ENCODE assay signal across 31 mouse cellular contexts in the genomic region with DNA sequence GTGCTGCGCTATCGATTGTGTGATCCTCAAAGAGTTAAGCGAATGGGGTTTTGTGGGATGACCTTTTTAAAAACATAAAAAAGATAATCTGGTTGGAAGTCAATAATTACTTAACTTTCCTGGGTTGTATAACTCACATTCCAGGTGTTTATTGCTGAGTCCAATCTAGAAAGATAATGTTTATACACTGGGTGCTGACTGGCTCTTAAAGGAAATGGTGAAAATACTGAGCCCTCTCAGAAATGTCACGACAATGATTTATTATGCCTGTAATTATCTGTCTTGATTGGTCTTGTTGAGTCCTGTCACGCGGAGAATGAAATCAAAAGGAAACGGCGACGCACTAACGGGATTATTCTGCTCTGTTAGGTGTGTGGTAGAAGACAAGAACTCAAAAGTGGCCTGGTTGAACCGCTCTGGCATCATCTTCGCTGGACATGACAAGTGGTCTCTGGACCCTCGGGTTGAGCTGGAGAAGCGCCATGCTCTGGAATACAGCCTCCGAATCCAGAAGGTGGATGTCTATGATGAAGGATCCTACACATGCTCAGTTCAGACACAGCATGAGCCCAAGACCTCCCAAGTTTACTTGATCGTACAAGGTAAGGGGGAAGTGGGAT.
DNase-seq lines count a peak whose midpoint lies in the region; ATAC-seq and TF ChIP-seq lines count a peak whose summit lies in the region.
"Had no signal": no experiment of that assay in that cellular context is flagged by ENCODE, and none has a peak within 500 bp of the region (broad histone marks: within the 10 kb centered on the region; RNA-seq: fewer than 3 reads in every experiment).

No protein-coding gene starts in this region.

- H3K4me1 ChIP-seq in limb, embryonic 14.5 days (ENCODE audit: control insufficient read depth, insufficient read depth, low read length) = no peaks in the 10 kb centered on the region
- H3K4me1 ChIP-seq in limb, embryonic 10.5 days = no peaks in the 10 kb centered on the region
- H3K4me1 ChIP-seq in intestine, embryonic 16.5 days (ENCODE audit: control insufficient read depth, insufficient read depth, low read length) = no peaks in the 10 kb centered on the region
- H3K4me1 ChIP-seq: embryonic facial prominence, embryonic 13.5 days; forebrain, embryonic 15.5 days; heart, embryonic 13.5 days; hindbrain, embryonic 10.5 days; hindbrain, embryonic 15.5 days; limb, embryonic 12.5 days; liver, embryonic 12.5 days; neural tube, embryonic 13.5 days had no signal

- no peak overlapping the region for H3K9ac ChIP-seq in limb, embryonic 14.5 days (ENCODE audit: low read depth, low read length, severe bottlenecking)
- H3K9ac ChIP-seq in intestine, embryonic 16.5 days (ENCODE audit: low read depth, low read length) = no peak overlapping the region
- H3K9ac ChIP-seq: embryonic facial prominence, embryonic 13.5 days; forebrain, embryonic 15.5 days; heart, embryonic 13.5 days; hindbrain, embryonic 15.5 days; limb, embryonic 12.5 days; liver, embryonic 12.5 days; liver, postnatal 0 days; neural tube, embryonic 13.5 days had no signal

- no peaks in the 10 kb centered on the region for H3K9me3 ChIP-seq in limb, embryonic 14.5 days (ENCODE audit: control insufficient read depth, low read length)
- no peaks in the 10 kb centered on the region for H3K9me3 ChIP-seq in limb, embryonic 10.5 days (replicated peaks)
- no peaks in the 10 kb centered on the region for H3K9me3 ChIP-seq in intestine, embryonic 16.5 days (ENCODE audit: control insufficient read depth, low read length)
- H3K9me3 ChIP-seq: embryonic facial prominence, embryonic 13.5 days; forebrain, embryonic 10.5 days; forebrain, embryonic 15.5 days; heart, embryonic 13.5 days; hindbrain, embryonic 10.5 days; hindbrain, embryonic 15.5 days; limb, embryonic 12.5 days; liver, embryonic 12.5 days; neural tube, embryonic 13.5 days had no signal

- WGBS in limb, embryonic 14.5 days = 88% methylated on average over 16 of the region's 16 CpGs
- 86% methylated on average over 16 of the region's 16 CpGs for WGBS in limb, embryonic 10.5 days
- WGBS in intestine, embryonic 16.5 days = 59% methylated on average over 16 of the region's 16 CpGs

- H3K4me3 ChIP-seq in limb, embryonic 14.5 days (replicated peaks; ENCODE audit: low read length) = no peak overlapping the region
- H3K4me3 ChIP-seq in limb, embryonic 10.5 days = no peak overlapping the region
- no peak overlapping the region for H3K4me3 ChIP-seq in intestine, embryonic 16.5 days (ENCODE audit: low read length)
- H3K4me3 ChIP-seq: embryonic facial prominence, embryonic 13.5 days; forebrain, embryonic 10.5 days; forebrain, embryonic 15.5 days; heart, embryonic 13.5 days; hindbrain, embryonic 10.5 days; hindbrain, embryonic 15.5 days; limb, embryonic 12.5 days; liver, embryonic 12.5 days; neural tube, embryonic 13.5 days had no signal

- H3K27ac ChIP-seq in limb, embryonic 14.5 days (replicated peaks; ENCODE audit: low read depth, low read length) = no peak overlapping the region
- no peak overlapping the region for H3K27ac ChIP-seq in limb, embryonic 10.5 days
- H3K27ac ChIP-seq in intestine, embryonic 16.5 days (ENCODE audit: low read length) = no peak overlapping the region
- H3K27ac ChIP-seq: embryonic facial prominence, embryonic 13.5 days; forebrain, embryonic 10.5 days; forebrain, embryonic 15.5 days; heart, embryonic 13.5 days; hindbrain, embryonic 10.5 days; hindbrain, embryonic 15.5 days; limb, embryonic 12.5 days; liver, embryonic 12.5 days; neural tube, embryonic 13.5 days had no signal

- no peaks in the 10 kb centered on the region for H3K27me3 ChIP-seq in limb, embryonic 14.5 days (ENCODE audit: control insufficient read depth, insufficient read depth, low read length)
- H3K27me3 ChIP-seq in limb, embryonic 10.5 days (ENCODE audit: low read depth, poor library complexity, severe bottlenecking) = no peaks in the 10 kb centered on the region
- H3K27me3 ChIP-seq in intestine, embryonic 16.5 days (replicated peaks; ENCODE audit: control insufficient read depth, insufficient read depth, low read length) = no peaks in the 10 kb centered on the region
- H3K27me3 ChIP-seq: embryonic facial prominence, embryonic 13.5 days; forebrain, embryonic 15.5 days; heart, embryonic 13.5 days; hindbrain, embryonic 15.5 days; limb, embryonic 12.5 days; liver, embryonic 12.5 days; neural tube, embryonic 13.5 days had no signal

- no peak for ATAC-seq in limb, embryonic 14.5 days (ENCODE audit: low FRiP score, low read depth)
- peak; percentile 98 for ATAC-seq in intestine, embryonic 16.5 days
- ATAC-seq: forebrain, embryonic 15.5 days; inflammation-experienced regulatory T-cells, adult 6 months; liver, embryonic 12.5 days; liver, postnatal 0 days had no signal

- H3K4me2 ChIP-seq in limb, embryonic 14.5 days (replicated peaks; ENCODE audit: low read depth, low read length, severe bottlenecking) = no peak overlapping the region
- no peak overlapping the region for H3K4me2 ChIP-seq in intestine, embryonic 16.5 days (ENCODE audit: low read depth, low read length)
- H3K4me2 ChIP-seq: embryonic facial prominence, embryonic 13.5 days; forebrain, embryonic 15.5 days; heart, embryonic 13.5 days; hindbrain, embryonic 15.5 days; limb, embryonic 12.5 days; liver, embryonic 12.5 days; midbrain, embryonic 11.5 days; neural tube, embryonic 13.5 days had no signal

- peak; percentile 51 to 52 for DNase-seq in cerebellum, postnatal 14 days
- no peak for DNase-seq in cerebellum, adult 11-12 months
- DNase-seq in limb, embryonic 14.5 days (ENCODE audit: low spot score) = peak; percentile 22
- DNase-seq in limb, embryonic 10.5 days (ENCODE audit: low spot score) = no peak
- no peak for DNase-seq in spleen, postnatal 4 days (ENCODE audit: low spot score in 2 of 2)
- DNase-seq in thymus, postnatal 14 days = no peak
- DNase-seq: adrenal gland, postnatal 25 days; cerebellum, adult 9-11 months; embryo, embryonic 11 days; gastrocnemius, postnatal 10 days; heart, postnatal 10 days; kidney, adult 9 months; kidney, postnatal 10 days; layer of hippocampus, postnatal 36 days; liver, postnatal 0 days; lung, postnatal 36 days; right cerebral cortex, postnatal 14 days; thymus, adult 18-20 months; thymus, postnatal 36 days had no signal

- no peaks in the 10 kb centered on the region for H3K36me3 ChIP-seq in limb, embryonic 14.5 days (ENCODE audit: control insufficient read depth, insufficient read depth, low read length)
- no peaks in the 10 kb centered on the region for H3K36me3 ChIP-seq in limb, embryonic 10.5 days
- no peaks in the 10 kb centered on the region for H3K36me3 ChIP-seq in intestine, embryonic 16.5 days (ENCODE audit: control insufficient read depth, insufficient read depth, low read length)
- H3K36me3 ChIP-seq: embryonic facial prominence, embryonic 13.5 days; forebrain, embryonic 10.5 days; forebrain, embryonic 15.5 days; heart, embryonic 13.5 days; hindbrain, embryonic 10.5 days; hindbrain, embryonic 15.5 days; limb, embryonic 12.5 days; liver, embryonic 12.5 days; neural tube, embryonic 13.5 days had no signal

- TF ChIP-seq POLR2A in limb, embryonic 14.5 days (IDR thresholded peaks at IDR 0.05; ENCODE audit: borderline replicate concordance, extremely low read depth, insufficient read depth, insufficient read length) = no peak

Comparison
In these comparisons a context has a peak if more than half of its experiments do, and no peak if none do; other contexts are left out.
1. DNase-seq: peak in cerebellum, postnatal 14 days (2 of 2) and limb, embryonic 14.5 days (single experiment); none in cerebellum, adult 11-12 months (single experiment), limb, embryonic 10.5 days (single experiment), spleen, postnatal 4 days (0 of 2) and thymus, postnatal 14 days (single experiment).